7 mouse cellular contexts compared by ENCODE assay signal in genomic region chr5:135957207-135957974, GRCm38 (mm10). TPM values are rescaled to one million over a fixed set of nuclear protein-coding genes. Genes with fewer than 3 reads are reported as not detected.
DNase-seq lines count a peak whose midpoint lies in the region; ATAC-seq and TF ChIP-seq lines count a peak whose summit lies in the region.

No protein-coding gene starts in this region.

- peaks cover 31% of the 10 kb centered on the region for H3K4me1 ChIP-seq in embryonic facial prominence, embryonic 10.5 days
- peaks cover 18% of the 10 kb centered on the region for H3K4me1 ChIP-seq in intestine, postnatal 0 days (replicated peaks; ENCODE audit: control insufficient read depth, insufficient read depth, low read length)
- H3K4me1 ChIP-seq in midbrain, embryonic 12.5 days, result 0 out of 2 replicates have a peak, but pooled peaks cover 10% of the 10 kb centered on the region
- H3K4me1 ChIP-seq in small intestine, adult 2 months (ENCODE audit: control insufficient read depth, insufficient read depth, insufficient read length, low read length), result peaks cover 15% of the 10 kb centered on the region

- peak; percentile 86 for ATAC-seq in intestine, postnatal 0 days
- peak; percentile 77 for ATAC-seq in midbrain, embryonic 12.5 days (ENCODE audit: low FRiP score, low read depth)

- WGBS in embryonic facial prominence, embryonic 10.5 days, result 8% methylated on average over 28 of the region's 28 CpGs
- 8% methylated on average over 28 of the region's 28 CpGs for WGBS in intestine, postnatal 0 days
- 9% methylated on average over 28 of the region's 28 CpGs for WGBS in midbrain, embryonic 12.5 days
- WGBS in small intestine, adult 2 months, result 7% methylated on average over 28 of the region's 28 CpGs

- peak overlapping the region; percentile 52 for H3K4me3 ChIP-seq in embryonic facial prominence, embryonic 10.5 days
- H3K4me3 ChIP-seq in intestine, postnatal 0 days (ENCODE audit: low read depth, low read length), result peak overlapping the region; percentile 28
- H3K4me3 ChIP-seq in midbrain, embryonic 12.5 days, result peak overlapping the region; percentile 29
- peak overlapping the region; percentile 59 for H3K4me3 ChIP-seq in small intestine, adult 2 months (ENCODE audit: low read depth, low read length)

- H3K4me2 ChIP-seq in intestine, postnatal 0 days (replicated peaks; ENCODE audit: low read depth), result peak overlapping the region; percentile 63
- H3K4me2 ChIP-seq in midbrain, embryonic 12.5 days (replicated peaks), result peak overlapping the region; percentile 43

- DNase-seq in adrenal gland, postnatal 10 days, result peak; percentile 95
- DNase-seq in embryonic facial prominence, embryonic 10.5 days (ENCODE audit: low spot score), result peak; percentile 96
- peak; percentile 85 for DNase-seq in gonadal fat pad, adult 2 months (ENCODE audit: low read depth)
- DNase-seq in left cerebral cortex, postnatal 4 days, result peak; percentile 87

- H3K9me3 ChIP-seq in embryonic facial prominence, embryonic 10.5 days, result no peaks in the 10 kb centered on the region
- H3K9me3 ChIP-seq in intestine, postnatal 0 days (ENCODE audit: control insufficient read depth), result no peaks in the 10 kb centered on the region
- no peaks in the 10 kb centered on the region for H3K9me3 ChIP-seq in midbrain, embryonic 12.5 days

- H3K9ac ChIP-seq in intestine, postnatal 0 days (ENCODE audit: low read depth, low read length), result peak overlapping the region; percentile 34; the same call in 1 of the 2 replicates
- peak overlapping the region; percentile 8; the same call in 1 of the 2 replicates for H3K9ac ChIP-seq in midbrain, embryonic 12.5 days (replicated peaks)

- intact Hi-C loops in left cerebral cortex, postnatal 4 days (cut with DNase I), result no loop called here

- H3K27ac ChIP-seq in embryonic facial prominence, embryonic 10.5 days (replicated peaks), result peak overlapping the region; percentile 86
- peak overlapping the region; percentile 89 for H3K27ac ChIP-seq in intestine, postnatal 0 days (ENCODE audit: low read depth, low read length)
- H3K27ac ChIP-seq in midbrain, embryonic 12.5 days (replicated peaks), result peak overlapping the region; percentile 79
- H3K27ac ChIP-seq in small intestine, adult 2 months (ENCODE audit: insufficient read depth, low read depth, low read length), result peak overlapping the region; percentile 95

- H3K27me3 ChIP-seq in embryonic facial prominence, embryonic 10.5 days (replicated peaks; ENCODE audit: low read depth, poor library complexity, severe bottlenecking), result no peaks in the 10 kb centered on the region
- no peaks in the 10 kb centered on the region for H3K27me3 ChIP-seq in intestine, postnatal 0 days (replicated peaks; ENCODE audit: control insufficient read depth, insufficient read depth, low read length)
- no peaks in the 10 kb centered on the region for H3K27me3 ChIP-seq in midbrain, embryonic 12.5 days
- H3K27me3 ChIP-seq in small intestine, adult 2 months (ENCODE audit: control insufficient read depth, insufficient read depth, low read length), result no peaks in the 10 kb centered on the region

- TF ChIP-seq POLR2A in small intestine, adult 2 months (IDR thresholded peaks at IDR 0.05; ENCODE audit: low read depth, low read length), result peak; percentile 90

- no peaks in the 10 kb centered on the region for H3K36me3 ChIP-seq in embryonic facial prominence, embryonic 10.5 days (replicated peaks)
- H3K36me3 ChIP-seq in intestine, postnatal 0 days (ENCODE audit: control insufficient read depth, insufficient read depth), result no peaks in the 10 kb centered on the region
- H3K36me3 ChIP-seq in midbrain, embryonic 12.5 days, result no peaks in the 10 kb centered on the region
- H3K36me3 ChIP-seq in small intestine, adult 2 months (ENCODE audit: control insufficient read depth, insufficient read depth, low read length), result no peaks in the 10 kb centered on the region

- no peak for TF ChIP-seq CTCF in intestine, postnatal 0 days (IDR thresholded peaks at IDR 0.05; ENCODE audit: low read depth)
- no peak for TF ChIP-seq CTCF in small intestine, adult 2 months (IDR thresholded peaks at IDR 0.05; ENCODE audit: extremely low read depth, insufficient read length, insufficient replicate concordance, low read depth, low read length)

RNA-seq across cellular contexts. Expression of gene Ssc4d, which starts 16.9 kb away (rescaled TPM):
- total RNA-seq in adrenal gland, postnatal 10 days (2021), result 1 to 10 TPM; 1.9 to 2.3 TPM
- polyA plus RNA-seq in embryonic facial prominence, embryonic 10.5 days (2016; fragmentation: Nextera tagmentation; extraction: Ambion mirVana), result 3.1 and 4.0 TPM in 2 replicates
- 12.2 and 15.4 TPM in 2 replicates for polyA plus RNA-seq in gonadal fat pad, adult 2 months (2012; rRNA removed)
- polyA plus RNA-seq in intestine, postnatal 0 days (2015; fragmentation: Nextera tagmentation; extraction: Ambion mirVana), result 2.2 and 2.4 TPM in 2 replicates
- 1 to 10 TPM; 2.0 to 2.7 TPM for total RNA-seq in left cerebral cortex, postnatal 4 days (2021)
- polyA plus RNA-seq in midbrain, embryonic 12.5 days (2016; fragmentation: Nextera tagmentation; extraction: Ambion mirVana), result 0.82 and 2.2 TPM in 2 replicates
- 3.6 and 3.9 TPM in 2 replicates for polyA plus RNA-seq in small intestine, adult 2 months (2012; rRNA removed)

RNA-seq across cellular contexts. Expression of gene Zp3, which starts 22.5 kb away (rescaled TPM):
- under 1 TPM in 1 of 2 experiments, not detected in 1; 0.30 TPM for total RNA-seq in adrenal gland, postnatal 10 days (2021)
- not detected in 2 replicates for polyA plus RNA-seq in embryonic facial prominence, embryonic 10.5 days (2016; fragmentation: Nextera tagmentation; extraction: Ambion mirVana)
- polyA plus RNA-seq in gonadal fat pad, adult 2 months (2012; rRNA removed), result not detected in 2 replicates
- polyA plus RNA-seq in intestine, postnatal 0 days (2015; fragmentation: Nextera tagmentation; extraction: Ambion mirVana), result not detected in 2 replicates
- not detected for total RNA-seq in left cerebral cortex, postnatal 4 days (2021)
- polyA plus RNA-seq in midbrain, embryonic 12.5 days (2016; fragmentation: Nextera tagmentation; extraction: Ambion mirVana), result not detected in 2 replicates
- polyA plus RNA-seq in small intestine, adult 2 months (2012; rRNA removed), result not detected in 2 replicates

RNA-seq across cellular contexts. Expression of gene Ywhag, which starts 23.0 kb away (rescaled TPM):
- 100 to 1,000 TPM; 413 to 414 TPM for total RNA-seq in adrenal gland, postnatal 10 days (2021)
- 244 and 257 TPM in 2 replicates for polyA plus RNA-seq in embryonic facial prominence, embryonic 10.5 days (2016; fragmentation: Nextera tagmentation; extraction: Ambion mirVana)
- 138 and 165 TPM in 2 replicates for polyA plus RNA-seq in gonadal fat pad, adult 2 months (2012; rRNA removed)
- polyA plus RNA-seq in intestine, postnatal 0 days (2015; fragmentation: Nextera tagmentation; extraction: Ambion mirVana), result 57.1 and 61.8 TPM in 2 replicates
- total RNA-seq in left cerebral cortex, postnatal 4 days (2021), result 1,000 to 10,000 TPM; 1,399 to 1,485 TPM
- polyA plus RNA-seq in midbrain, embryonic 12.5 days (2016; fragmentation: Nextera tagmentation; extraction: Ambion mirVana), result 457 and 466 TPM in 2 replicates
- polyA plus RNA-seq in small intestine, adult 2 months (2012; rRNA removed), result 21.2 and 27.3 TPM in 2 replicates

RNA-seq across cellular contexts. Expression of gene Dtx2, which starts 37.2 kb away (rescaled TPM):
- total RNA-seq in adrenal gland, postnatal 10 days (2021), result 10 to 100 TPM; 16.6 to 19.2 TPM
- polyA plus RNA-seq in embryonic facial prominence, embryonic 10.5 days (2016; fragmentation: Nextera tagmentation; extraction: Ambion mirVana), result 38.5 and 39.2 TPM in 2 replicates
- polyA plus RNA-seq in gonadal fat pad, adult 2 months (2012; rRNA removed), result 44.3 and 51.7 TPM in 2 replicates
- polyA plus RNA-seq in intestine, postnatal 0 days (2015; fragmentation: Nextera tagmentation; extraction: Ambion mirVana), result 10.5 TPM in 2 replicates
- 10 to 100 TPM; 13.8 to 14.4 TPM for total RNA-seq in left cerebral cortex, postnatal 4 days (2021)
- polyA plus RNA-seq in midbrain, embryonic 12.5 days (2016; fragmentation: Nextera tagmentation; extraction: Ambion mirVana), result 30.0 and 30.7 TPM in 2 replicates
- 8.7 and 17.6 TPM in 2 replicates for polyA plus RNA-seq in small intestine, adult 2 months (2012; rRNA removed)

Comparison
In these comparisons a context has a peak if more than half of its experiments do, and no peak if none do; other contexts are left out.
1. Peak in every context shown above with its lines: DNase-seq, ATAC-seq, H3K4me3 ChIP-seq and H3K27ac ChIP-seq.